In the genomic region with DNA sequence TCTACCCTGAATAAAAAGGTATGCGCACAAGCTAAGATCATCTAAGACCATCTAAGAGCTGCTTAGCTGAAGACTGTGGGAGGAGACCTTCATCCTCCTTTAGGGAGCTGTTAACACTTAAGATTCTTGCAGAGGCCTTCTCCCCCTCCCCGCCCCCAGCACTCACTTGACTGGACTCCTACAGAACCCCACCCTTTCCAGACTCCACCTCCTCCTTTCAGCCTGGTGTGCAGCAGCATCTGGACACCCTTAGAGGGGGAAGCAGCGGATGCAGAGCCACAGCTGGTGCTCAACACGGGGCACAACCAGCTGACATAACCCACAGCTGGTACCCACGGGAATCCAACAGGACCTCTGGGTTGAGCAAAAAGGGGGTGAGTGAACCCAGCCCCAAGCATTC, we compare ENCODE assay signal across 11 mouse cellular contexts. TPM values are rescaled to one million over a fixed set of nuclear protein-coding genes. Genes with fewer than 3 reads are reported as not detected.
DNase-seq lines count a peak whose midpoint lies in the region; ATAC-seq lines count a peak whose summit lies in the region.
"Had no signal": no experiment of that assay in that cellular context is flagged by ENCODE, and none has a peak within 500 bp of the region (broad histone marks: within the 10 kb centered on the region; RNA-seq: fewer than 3 reads in every experiment).

No protein-coding gene starts in this region.

- no peak for DNase-seq in liver, embryonic 13.5 days
- DNase-seq in kidney, adult 18-20 months = peak; percentile 57
- no peak for DNase-seq in cerebellum, postnatal 14 days
- DNase-seq in adipocyte (ENCODE audit: low spot score) = no peak
- DNase-seq: gastrocnemius, postnatal 36 days had no signal

- H3K9me3 ChIP-seq in liver, embryonic 13.5 days (replicated peaks) = no peaks in the 10 kb centered on the region
- H3K9me3 ChIP-seq in liver, embryonic 12.5 days (replicated peaks) = no peaks in the 10 kb centered on the region
- no peaks in the 10 kb centered on the region for H3K9me3 ChIP-seq in limb, embryonic 15.5 days
- no peaks in the 10 kb centered on the region for H3K9me3 ChIP-seq in stomach, embryonic 16.5 days (replicated peaks; ENCODE audit: control insufficient read depth, low read length)
- no peaks in the 10 kb centered on the region for H3K9me3 ChIP-seq in forebrain, embryonic 13.5 days (replicated peaks)
- H3K9me3 ChIP-seq: embryonic facial prominence, embryonic 12.5 days had no signal

- no peak overlapping the region for H3K4me2 ChIP-seq in liver, embryonic 13.5 days
- H3K4me2 ChIP-seq in liver, embryonic 12.5 days = no peak overlapping the region
- no peak overlapping the region for H3K4me2 ChIP-seq in limb, embryonic 15.5 days
- H3K4me2 ChIP-seq in stomach, embryonic 16.5 days (ENCODE audit: low read depth, low read length) = no peak overlapping the region
- H3K4me2 ChIP-seq in forebrain, embryonic 13.5 days = no peak overlapping the region
- H3K4me2 ChIP-seq: embryonic facial prominence, embryonic 12.5 days had no signal

- H3K4me3 ChIP-seq in liver, embryonic 13.5 days (replicated peaks) = no peak overlapping the region
- no peak overlapping the region for H3K4me3 ChIP-seq in liver, embryonic 12.5 days
- H3K4me3 ChIP-seq in limb, embryonic 15.5 days = no peak overlapping the region
- H3K4me3 ChIP-seq in stomach, embryonic 16.5 days (replicated peaks; ENCODE audit: low read length) = no peak overlapping the region
- no peak overlapping the region for H3K4me3 ChIP-seq in forebrain, embryonic 13.5 days
- H3K4me3 ChIP-seq: embryonic facial prominence, embryonic 12.5 days had no signal

- 63% methylated on average over 5 of the region's 5 CpGs for WGBS in liver, embryonic 13.5 days (ENCODE audit: insufficient replicate concordance)
- 62% methylated on average over 5 of the region's 5 CpGs for WGBS in liver, embryonic 12.5 days (ENCODE audit: insufficient replicate concordance)
- 43% methylated on average over 5 of the region's 5 CpGs for WGBS in limb, embryonic 15.5 days
- 60% methylated on average over 5 of the region's 5 CpGs for WGBS in stomach, embryonic 16.5 days
- 83% methylated on average over 5 of the region's 5 CpGs for WGBS in forebrain, embryonic 13.5 days

- peaks cover 5% of the 10 kb centered on the region; the same call in 1 of the 2 replicates for H3K27me3 ChIP-seq in liver, embryonic 13.5 days
- H3K27me3 ChIP-seq in liver, embryonic 12.5 days (replicated peaks) = 0 out of 2 replicates have a peak, but pooled peaks cover 3% of the 10 kb centered on the region
- H3K27me3 ChIP-seq in limb, embryonic 15.5 days = no peaks in the 10 kb centered on the region
- H3K27me3 ChIP-seq in stomach, embryonic 16.5 days (ENCODE audit: control insufficient read depth, insufficient read depth, low read length) = no peaks in the 10 kb centered on the region
- no peaks in the 10 kb centered on the region for H3K27me3 ChIP-seq in forebrain, embryonic 13.5 days
- H3K27me3 ChIP-seq: embryonic facial prominence, embryonic 12.5 days had no signal

- no peak overlapping the region for H3K27ac ChIP-seq in liver, embryonic 13.5 days
- H3K27ac ChIP-seq in liver, embryonic 12.5 days = no peak overlapping the region
- no peak overlapping the region for H3K27ac ChIP-seq in limb, embryonic 15.5 days
- H3K27ac ChIP-seq in stomach, embryonic 16.5 days (ENCODE audit: low read length) = no peak overlapping the region; the same call in 1 of the 2 replicates
- no peak overlapping the region for H3K27ac ChIP-seq in forebrain, embryonic 13.5 days
- H3K27ac ChIP-seq: embryonic facial prominence, embryonic 12.5 days had no signal

- H3K36me3 ChIP-seq in liver, embryonic 13.5 days = no peaks in the 10 kb centered on the region
- H3K36me3 ChIP-seq in liver, embryonic 12.5 days = no peaks in the 10 kb centered on the region
- no peaks in the 10 kb centered on the region for H3K36me3 ChIP-seq in limb, embryonic 15.5 days
- no peaks in the 10 kb centered on the region for H3K36me3 ChIP-seq in stomach, embryonic 16.5 days (ENCODE audit: control insufficient read depth, insufficient read depth, low read length)
- no peaks in the 10 kb centered on the region for H3K36me3 ChIP-seq in forebrain, embryonic 13.5 days (ENCODE audit: poor library complexity, severe bottlenecking)
- H3K36me3 ChIP-seq: embryonic facial prominence, embryonic 12.5 days had no signal

- H3K4me1 ChIP-seq in liver, embryonic 13.5 days (replicated peaks) = peaks cover 26% of the 10 kb centered on the region
- peaks cover 17% of the 10 kb centered on the region for H3K4me1 ChIP-seq in liver, embryonic 12.5 days
- H3K4me1 ChIP-seq in limb, embryonic 15.5 days = peaks cover 15% of the 10 kb centered on the region
- H3K4me1 ChIP-seq in stomach, embryonic 16.5 days (ENCODE audit: control insufficient read depth, insufficient read depth, low read length) = peaks cover 10% of the 10 kb centered on the region
- no peaks in the 10 kb centered on the region for H3K4me1 ChIP-seq in forebrain, embryonic 13.5 days

- H3K9ac ChIP-seq in liver, embryonic 13.5 days = no peak overlapping the region
- H3K9ac ChIP-seq in liver, embryonic 12.5 days = no peak overlapping the region
- no peak overlapping the region for H3K9ac ChIP-seq in limb, embryonic 15.5 days
- no peak overlapping the region for H3K9ac ChIP-seq in stomach, embryonic 16.5 days (ENCODE audit: low read length)
- no peak overlapping the region for H3K9ac ChIP-seq in forebrain, embryonic 13.5 days
- H3K9ac ChIP-seq: embryonic facial prominence, embryonic 12.5 days had no signal

- peak; percentile 50; the same call in 1 of the 2 replicates for ATAC-seq in liver, embryonic 13.5 days (ENCODE audit: low read depth)
- ATAC-seq in liver, embryonic 12.5 days = no peak
- peak; percentile 61; the same call in 1 of the 2 replicates for ATAC-seq in limb, embryonic 15.5 days (ENCODE audit: insufficient number of reproducible peaks, low FRiP score, low TSS enrichment, low read depth)
- peak; percentile 54; the same call in 1 of the 2 replicates for ATAC-seq in stomach, embryonic 16.5 days (ENCODE audit: insufficient read depth, low FRiP score)
- ATAC-seq in forebrain, embryonic 13.5 days = no peak
- ATAC-seq: midbrain, embryonic 16.5 days had no signal

RNA-seq across cellular contexts. Expression of gene Hnrnpa3, which starts 25.3 kb away (rescaled TPM):
- 161 and 182 TPM in 2 replicates for polyA plus RNA-seq in liver, embryonic 13.5 days (2015; fragmentation: Nextera tagmentation; extraction: Ambion mirVana)
- polyA plus RNA-seq in liver, embryonic 12.5 days (2016; fragmentation: Nextera tagmentation; extraction: Ambion mirVana) = 199 and 204 TPM in 2 replicates
- 243 and 306 TPM in 2 replicates for polyA plus RNA-seq in limb, embryonic 15.5 days (2015; fragmentation: Nextera tagmentation; extraction: Ambion mirVana)
- polyA plus RNA-seq in stomach, embryonic 16.5 days (2015; fragmentation: Nextera tagmentation; extraction: Ambion mirVana) = 194 and 260 TPM in 2 replicates
- 354 and 365 TPM in 2 replicates for polyA plus RNA-seq in forebrain, embryonic 13.5 days (2015; fragmentation: Nextera tagmentation; extraction: Ambion mirVana)

Comparison
In these comparisons a context has a peak if more than half of its experiments do, and no peak if none do; other contexts are left out.
1. ATAC-seq: peak in liver, embryonic 13.5 days (single experiment), limb, embryonic 15.5 days (single experiment) and stomach, embryonic 16.5 days (single experiment); none in liver, embryonic 12.5 days (single experiment) and forebrain, embryonic 13.5 days (single experiment).